In genomic region chr16:13504476-13504875, GRCm38 (mm10) we compare ENCODE assay signal across 20 mouse cellular contexts.
"Had no signal": no experiment of that assay in that cellular context is flagged by ENCODE, and none has a peak within 500 bp of the region (broad histone marks: within the 10 kb centered on the region; RNA-seq: fewer than 3 reads in every experiment).

No protein-coding gene starts in this region.

- H3K27ac ChIP-seq: hindbrain, embryonic 10.5 days; hindbrain, embryonic 12.5 days; hindbrain, embryonic 14.5 days; intestine, embryonic 15.5 days; layer of hippocampus, adult 2 months; left cerebral cortex, adult 2 months; limb, embryonic 10.5 days; limb, embryonic 12.5 days; liver, embryonic 13.5 days had no signal

- H3K9me3 ChIP-seq: heart, embryonic 12.5 days; hindbrain, embryonic 10.5 days; hindbrain, embryonic 12.5 days; intestine, embryonic 15.5 days; limb, embryonic 10.5 days; limb, embryonic 12.5 days; liver, embryonic 13.5 days had no signal

- DNase-seq: kidney, adult 18-20 months; kidney, adult 8-10 months; kidney, postnatal 10 days; kidney, postnatal 25 days; kidney, postnatal 4 days; liver; liver, embryonic 13.5 days had no signal

- H3K27me3 ChIP-seq: heart, embryonic 12.5 days; hindbrain, embryonic 12.5 days; intestine, embryonic 15.5 days; limb, embryonic 12.5 days; liver, embryonic 13.5 days had no signal

- H3K4me3 ChIP-seq: heart, embryonic 12.5 days; hindbrain, embryonic 10.5 days; hindbrain, embryonic 12.5 days; intestine, embryonic 15.5 days; layer of hippocampus, adult 2 months; left cerebral cortex, adult 2 months; limb, embryonic 10.5 days; limb, embryonic 12.5 days; liver, embryonic 13.5 days had no signal

- ATAC-seq: hindbrain, embryonic 16.5 days; inflammation-experienced regulatory T-cells, adult 6 months; intestine, embryonic 15.5 days; intestine, postnatal 0 days had no signal

- H3K4me1 ChIP-seq: hindbrain, embryonic 10.5 days; hindbrain, embryonic 12.5 days; intestine, embryonic 15.5 days; limb, embryonic 10.5 days; limb, embryonic 12.5 days; liver, embryonic 13.5 days had no signal

- H3K9ac ChIP-seq: heart, embryonic 12.5 days; hindbrain, embryonic 12.5 days; hindbrain, embryonic 14.5 days; intestine, embryonic 15.5 days; limb, embryonic 12.5 days; liver, embryonic 13.5 days had no signal

- H3K36me3 ChIP-seq: heart, embryonic 12.5 days; hindbrain, embryonic 10.5 days; hindbrain, embryonic 12.5 days; intestine, embryonic 15.5 days; limb, embryonic 10.5 days; limb, embryonic 12.5 days; liver, embryonic 13.5 days had no signal

- H3K4me2 ChIP-seq: heart, embryonic 12.5 days; hindbrain, embryonic 12.5 days; hindbrain, embryonic 14.5 days; intestine, embryonic 15.5 days; limb, embryonic 12.5 days; liver, embryonic 11.5 days; liver, embryonic 13.5 days had no signal
